Mouse (Mus musculus) intestine, embryonic 15.5 days (tissue): ENCODE measurements around the gene Zic4. TPM values are rescaled to one million over a fixed set of nuclear protein-coding genes. Genes with fewer than 3 reads are reported as not detected.

ENCODE experiments used
- ATAC-seq: fragments of 200-750 bp; cut with Nextera tagmentation; 2 replicates; pipeline ENCODE4 v1.8.0; 2017; ENCODE audit warnings: moderate TSS enrichment, moderate library complexity
- H3K27ac ChIP-seq: fragments of 300-500 bp; sonication (generic); 2 replicates; pipeline ENCODE4 v1.5.1; 2015; ENCODE audit warnings: mild to moderate bottlenecking, inconsistent platforms
- H3K27me3 ChIP-seq: fragments of 300-500 bp; sonication (generic); replicated peaks from 2 replicates; pipeline ENCODE4 v1.6.1; 2015; ENCODE audit warnings: inconsistent platforms
- H3K36me3 ChIP-seq: fragments of 300-500 bp; sonication (generic); 2 replicates; pipeline ENCODE4 v1.6.1; 2015; ENCODE audit warnings: inconsistent platforms
- H3K4me1 ChIP-seq: fragments of 300-500 bp; sonication (generic); replicated peaks from 2 replicates; pipeline ENCODE4 v1.6.1; 2015; ENCODE audit warnings: inconsistent platforms
- H3K4me2 ChIP-seq: fragments of 300-500 bp; sonication (generic); replicated peaks from 2 replicates; pipeline ENCODE4 v1.6.1; 2015; ENCODE audit warnings: mild to moderate bottlenecking, inconsistent platforms
- H3K4me3 ChIP-seq: fragments of 300-500 bp; sonication (generic); replicated peaks from 2 replicates; pipeline ENCODE4 v1.5.1; 2015; ENCODE audit warnings: inconsistent platforms
- H3K9ac ChIP-seq: fragments of 300-500 bp; sonication (generic); 2 replicates; pipeline ENCODE4 v1.6.1; 2015; ENCODE audit warnings: inconsistent platforms
- H3K9me3 ChIP-seq: fragments of 300-500 bp; sonication (generic); 2 replicates; pipeline ENCODE4 v1.6.1; 2016; ENCODE audit warnings: inconsistent platforms
- WGBS: fragments of 180-500 bp; shearing (Covaris S2); methylation state at CpG from one replicate; pipeline ENCODE4 v1.1.7; 2015; 5-methylcytosine and 5-hydroxymethylcytosine counted together
- polyA plus RNA-seq: library from polyadenylated mRNA; unstranded; fragments of >200 nt; fragmentation: Nextera tagmentation; extraction: Ambion mirVana; gene quantifications from 2 replicates; pipeline ENCODE4 v1.2.1, GENCODE M21; 2015

Zic4 gene
- polyA plus RNA-seq, 1 experiment from 2014 or later: not detected

DNA sequence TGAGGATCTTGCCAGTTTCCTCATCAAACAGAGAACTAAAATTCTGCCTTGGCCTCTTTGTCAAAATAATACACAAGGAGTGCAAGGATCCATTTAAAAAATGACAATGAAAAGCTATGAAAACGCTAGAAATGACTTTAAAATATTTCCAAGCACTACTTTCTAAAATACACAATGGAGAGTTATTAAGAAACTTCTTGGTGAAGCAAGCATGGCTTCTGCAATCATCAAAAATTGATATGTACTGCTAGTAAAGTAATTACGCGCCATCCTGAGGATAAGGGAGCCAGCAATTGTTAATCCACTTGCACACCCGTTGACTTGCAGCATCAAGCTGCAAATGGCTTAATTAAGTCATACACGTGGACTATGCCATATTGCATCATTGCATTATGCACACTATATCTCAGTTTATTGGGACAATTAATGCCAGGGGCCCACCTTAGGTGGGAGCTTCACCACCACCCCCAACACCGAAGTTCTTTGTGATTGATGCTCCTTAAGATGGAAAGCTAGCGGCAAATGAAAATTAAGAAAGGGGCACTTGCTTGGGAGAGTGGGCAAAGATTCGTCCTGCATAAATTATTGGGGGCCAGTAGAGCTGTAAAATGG is 38.4 kb downstream of the Zic4 start:
- H3K4me3 ChIP-seq: no peak overlapping the region
- H3K27ac ChIP-seq: no peak overlapping the region
- ATAC-seq: no peak
- 7% methylated on average over 8 of the region's 8 CpGs for WGBS
- no peaks in the 10 kb centered on the region for H3K36me3 ChIP-seq
- H3K4me1 ChIP-seq: no peaks in the 10 kb centered on the region
- no peaks in the 10 kb centered on the region for H3K9me3 ChIP-seq
- no peak overlapping the region for H3K4me2 ChIP-seq
- no peak overlapping the region for H3K9ac ChIP-seq
- peaks cover 89% of the 10 kb centered on the region for H3K27me3 ChIP-seq

GRCm38 (mm10) chr9:91401471-91401870 is 39.3 kb downstream of the Zic4 start:
- Histone ChIP-seq H3K4me1 (no peaks in the 10 kb centered on the region), H3K27ac (no peak overlapping the region), H3K36me3 (no peaks in the 10 kb centered on the region), H3K27me3 (peaks cover 91% of the 10 kb centered on the region), H3K9me3 (no peaks in the 10 kb centered on the region), H3K9ac (no peak overlapping the region), H3K4me3 (no peak overlapping the region), H3K4me2 (no peak overlapping the region)
- ATAC-seq: no peak
- under 1% methylated on average over 10 of the region's 10 CpGs for WGBS

DNA sequence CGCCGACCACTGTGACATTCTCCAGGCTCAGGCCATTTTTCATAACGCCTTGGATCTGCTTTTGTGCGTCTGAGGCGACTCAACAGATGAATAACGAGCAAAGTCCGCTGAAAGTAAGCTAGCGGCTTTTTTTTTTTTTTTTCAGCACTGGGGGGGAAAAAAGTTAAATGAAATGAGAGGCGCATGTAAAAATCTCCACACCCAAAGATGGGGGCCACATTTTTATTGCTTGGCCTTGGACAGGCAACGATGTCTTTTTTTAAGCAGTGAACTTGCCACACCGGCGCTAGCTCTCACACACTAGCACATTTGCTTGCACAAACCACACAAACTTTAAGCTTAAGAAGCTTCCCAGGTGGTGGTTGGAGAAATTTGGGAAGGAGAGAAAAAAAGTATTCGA is 42.0 kb downstream of the Zic4 start:
- no peak overlapping the region for H3K4me2 ChIP-seq
- no peak for ATAC-seq
- H3K27ac ChIP-seq: no peak overlapping the region
- peaks cover 80% of the 10 kb centered on the region for H3K27me3 ChIP-seq
- H3K4me3 ChIP-seq: no peak overlapping the region
- no peak overlapping the region for H3K9ac ChIP-seq
- H3K36me3 ChIP-seq: no peaks in the 10 kb centered on the region
- H3K9me3 ChIP-seq: no peaks in the 10 kb centered on the region
- 2% methylated on average over 13 of the region's 13 CpGs for WGBS
- no peaks in the 10 kb centered on the region for H3K4me1 ChIP-seq

DNA sequence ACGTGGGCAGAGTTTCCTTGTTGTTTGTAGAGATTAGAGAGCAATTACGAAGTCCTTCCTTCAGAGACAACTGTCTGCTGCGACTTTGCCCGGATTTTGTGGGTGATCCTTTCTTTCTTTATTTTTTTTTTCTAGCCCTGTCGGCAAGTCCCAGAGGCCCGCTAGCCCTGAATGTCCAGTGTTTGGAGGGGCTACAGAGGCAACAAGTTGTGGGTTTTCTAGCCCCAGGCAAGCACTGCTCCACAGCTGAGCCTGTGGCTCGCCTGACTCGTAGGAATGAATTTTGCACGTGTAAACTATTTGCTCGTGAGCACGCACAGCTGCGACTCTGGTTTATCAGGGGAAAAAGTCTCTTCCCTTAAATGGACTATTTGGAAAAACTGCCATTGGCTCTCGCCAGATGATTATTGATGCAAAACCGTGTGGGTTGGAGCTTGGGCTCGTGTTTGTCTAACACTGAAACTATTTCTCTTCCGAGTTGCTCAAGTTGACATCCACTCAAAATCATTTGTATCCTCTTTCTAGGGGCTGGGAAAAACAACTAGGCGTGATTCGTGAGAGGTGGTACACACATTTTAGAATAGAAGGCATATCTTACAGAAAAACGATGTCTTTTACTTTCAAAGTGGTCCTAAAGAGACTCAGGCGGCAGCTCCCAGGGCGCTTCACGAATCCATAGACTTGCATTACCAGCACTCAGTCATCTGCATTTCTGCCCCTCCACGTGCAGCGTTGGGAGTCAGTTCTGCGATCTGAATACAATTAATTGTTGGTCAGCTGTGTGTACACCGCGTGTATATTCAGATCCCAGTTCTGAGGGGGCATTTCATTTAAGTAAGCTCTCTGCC is 42.9 kb downstream of the Zic4 start:
- Histone ChIP-seq H3K4me1 (no peaks in the 10 kb centered on the region), H3K27me3 (peaks cover 80% of the 10 kb centered on the region), H3K4me3 (no peak overlapping the region), H3K27ac (no peak overlapping the region), H3K36me3 (no peaks in the 10 kb centered on the region), H3K9ac (no peak overlapping the region), H3K9me3 (no peaks in the 10 kb centered on the region), H3K4me2 (no peak overlapping the region)
- 1% methylated on average over 27 of the region's 27 CpGs for WGBS
- no peak for ATAC-seq

DNA sequence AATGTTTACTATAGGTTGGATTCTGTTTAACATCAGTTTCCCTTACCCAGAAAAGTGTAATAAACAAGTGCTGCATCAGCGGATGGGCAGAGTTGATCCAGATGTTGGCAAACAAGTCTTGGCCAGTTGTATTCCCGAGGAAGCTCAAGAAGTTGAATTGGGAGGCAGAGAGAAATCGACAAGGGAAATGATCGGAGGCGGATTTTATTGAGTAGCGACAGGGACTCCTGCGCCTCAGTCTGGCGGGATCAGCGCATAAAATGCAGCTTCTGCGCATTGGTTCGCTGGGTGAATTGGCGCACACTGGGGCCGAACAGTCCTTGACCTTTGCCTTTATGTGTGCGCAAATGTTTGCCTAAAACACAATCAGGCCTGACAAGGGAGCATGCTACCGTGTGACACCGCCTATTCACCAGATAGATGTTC is 43.6 kb downstream of the Zic4 start:
- H3K27ac ChIP-seq: no peak overlapping the region

DNA sequence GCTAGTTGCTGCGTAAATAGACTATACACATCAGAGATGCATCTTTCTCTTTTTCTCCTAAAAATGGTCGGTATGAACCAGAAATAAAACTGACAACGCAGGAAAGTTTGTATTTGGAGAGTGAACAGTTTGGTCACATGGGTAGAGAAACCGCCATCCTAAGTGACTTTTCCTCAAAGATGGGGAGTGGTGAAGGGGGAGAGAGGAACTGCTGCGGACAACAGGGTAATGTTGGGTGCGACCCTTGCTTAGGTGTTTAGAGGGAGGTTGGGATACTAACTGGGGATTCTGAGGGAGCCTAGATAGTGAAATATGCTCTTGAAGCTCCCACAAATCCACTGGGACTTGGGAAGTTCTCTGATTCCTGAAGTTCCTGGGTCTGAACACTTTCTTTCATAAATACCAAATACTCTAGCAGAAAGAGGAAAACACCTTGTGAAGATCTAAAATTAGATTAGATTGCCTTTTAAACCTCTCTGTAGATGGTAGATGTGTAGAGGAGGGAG is 44.1 kb downstream of the Zic4 start:
- WGBS: under 1% methylated on average over 6 of the region's 6 CpGs
- Histone ChIP-seq H3K36me3 (no peaks in the 10 kb centered on the region), H3K4me2 (no peak overlapping the region), H3K4me1 (no peaks in the 10 kb centered on the region), H3K9ac (no peak overlapping the region), H3K27ac (no peak overlapping the region), H3K27me3 (peaks cover 76% of the 10 kb centered on the region), H3K9me3 (no peaks in the 10 kb centered on the region), H3K4me3 (no peak overlapping the region)
- no peak for ATAC-seq

More for the DNA sequence above, 43.6 kb downstream of the Zic4 start:
- H3K36me3 ChIP-seq: no peaks in the 10 kb centered on the region
- 1% methylated on average over 16 of the region's 16 CpGs for WGBS
- H3K27me3 ChIP-seq: peaks cover 80% of the 10 kb centered on the region
- no peak overlapping the region for H3K4me3 ChIP-seq
- H3K9me3 ChIP-seq: no peaks in the 10 kb centered on the region
- no peak overlapping the region for H3K4me2 ChIP-seq
- ATAC-seq: no peak
- no peak overlapping the region for H3K9ac ChIP-seq
- no peaks in the 10 kb centered on the region for H3K4me1 ChIP-seq

GRCm38 (mm10) chr9:91409771-91410170 is 47.6 kb downstream of the Zic4 start:
- WGBS: 2% methylated on average over 3 of the region's 3 CpGs
- ATAC-seq: no peak

DNA sequence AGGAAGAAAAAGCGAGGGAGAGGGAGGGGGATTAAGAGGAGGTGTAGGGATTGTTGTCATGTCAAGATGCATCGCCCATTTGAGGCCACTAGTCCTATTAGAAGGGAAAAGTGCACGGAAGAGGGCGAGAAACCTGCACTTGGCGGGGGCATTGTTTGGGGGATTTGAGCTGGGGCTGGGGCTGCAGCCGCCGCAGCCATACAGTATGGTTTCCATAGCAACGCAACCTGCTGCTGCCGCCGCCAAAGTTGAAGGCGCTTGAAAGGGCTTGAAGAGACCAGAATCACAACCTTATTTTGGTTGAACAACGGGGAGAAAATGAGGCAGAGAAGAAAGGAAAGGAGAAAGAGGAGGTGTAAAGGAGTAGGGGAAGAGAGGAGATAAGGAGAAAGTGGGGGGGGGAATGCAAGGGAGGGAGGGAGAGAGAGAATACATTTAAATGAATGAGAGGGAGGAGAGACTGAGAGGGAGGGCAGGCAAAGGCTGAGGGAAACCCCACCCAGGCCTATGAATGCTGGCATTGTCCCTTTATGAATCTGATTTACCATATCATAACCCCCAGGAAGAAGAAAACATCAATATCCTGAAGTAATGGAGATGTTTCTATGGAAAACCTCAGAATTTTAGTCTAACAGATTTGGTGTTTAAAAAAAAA is 51.9 kb downstream of the Zic4 start:
- WGBS: 3% methylated on average over 12 of the region's 12 CpGs

More at GRCm38 (mm10) chr9:91409771-91410170, 47.6 kb downstream of the Zic4 start:
- Histone ChIP-seq H3K4me1 (no peaks in the 10 kb centered on the region), H3K4me2 (no peak overlapping the region), H3K4me3 (no peak overlapping the region), H3K36me3 (no peaks in the 10 kb centered on the region), H3K9ac (no peak overlapping the region), H3K27me3 (peaks cover 57% of the 10 kb centered on the region), H3K9me3 (no peaks in the 10 kb centered on the region), H3K27ac (no peak overlapping the region)

GRCm38 (mm10) chr9:91420441-91420840 is 58.2 kb downstream of the Zic4 start:
- Histone ChIP-seq H3K4me2 (no peak overlapping the region), H3K27me3 (peaks cover 41% of the 10 kb centered on the region), H3K9ac (no peak overlapping the region), H3K4me1 (no peaks in the 10 kb centered on the region), H3K27ac (no peak overlapping the region), H3K36me3 (no peaks in the 10 kb centered on the region), H3K9me3 (no peaks in the 10 kb centered on the region), H3K4me3 (no peak overlapping the region)
- ATAC-seq: no peak
- WGBS: 1% methylated on average over 18 of the region's 18 CpGs

More for the DNA sequence above, 51.9 kb downstream of the Zic4 start:
- no peak for ATAC-seq
- Histone ChIP-seq H3K9ac (no peak overlapping the region), H3K4me2 (no peak overlapping the region), H3K36me3 (no peaks in the 10 kb centered on the region), H3K4me1 (no peaks in the 10 kb centered on the region), H3K4me3 (no peak overlapping the region), H3K27me3 (peaks cover 60% of the 10 kb centered on the region), H3K27ac (no peak overlapping the region), H3K9me3 (no peaks in the 10 kb centered on the region)

Other genes starting within 250 kb of the Zic4 start
- gene Zic1, start 3.4 kb downstream of the Zic4 start, polyA plus RNA-seq: 0.09 TPM in 1 of 2 replicates, not detected in the other